Mouse (Mus musculus) cortical plate, adult 2 months (tissue): ENCODE measurements around the gene Hpcal1.

Experiments
- CTCF ChIP-seq: fragments of 200-500 bp; IDR thresholded peaks from 2 replicates; pipeline ENCODE4 v1.5.1; 2011; ENCODE audit warnings: mild to moderate bottlenecking, control low read depth, low read length; ENCODE audit not compliant: insufficient read depth; ENCODE audit errors: extremely low read depth
- POLR2A ChIP-seq: fragments of 200-500 bp; IDR thresholded peaks from 2 replicates; pipeline ENCODE4 v1.6.1; 2011; ENCODE audit warnings: mild to moderate bottlenecking, low read length, control low read depth; ENCODE audit not compliant: insufficient read depth; ENCODE audit errors: extremely low read depth

GRCm38 (mm10) chr12:17701131-17701720 lies 10.6 kb downstream of the Hpcal1 start:
- TF ChIP-seq CTCF (no peak), POLR2A (no peak)
